Mouse (Mus musculus): Measurements from ENCODE around the gene Gpr153. TPM values are rescaled to one million over a fixed set of nuclear protein-coding genes. Genes with fewer than 3 reads are reported as not detected.

Gene Gpr153
- total RNA-seq, 2 experiments from 2014 or later, result 19.9 to 20.6 TPM

- intact Hi-C loops (cut with DNase I), result no loop called here
- DNase-seq, result no peak
Measured at GRCm38 (mm10) chr4:152263512-152264176, 10.4 kb upstream of the Gpr153 start.

GRCm38 (mm10) chr4:152264177-152264530 lies 9.9 kb upstream of the Gpr153 start:
- no peak for DNase-seq
- intact Hi-C loops (cut with DNase I), result no loop called here

- no peak for DNase-seq
Measured at GRCm38 (mm10) chr4:152264867-152265568, 9.0 kb upstream of the Gpr153 start.

GRCm38 (mm10) chr4:152265791-152266190 lies 8.2 kb upstream of the Gpr153 start:
- intact Hi-C loops (cut with DNase I), result no loop called here

More at GRCm38 (mm10) chr4:152264867-152265568, 9.0 kb upstream of the Gpr153 start:
- intact Hi-C loops (cut with DNase I), result no loop called here

GRCm38 (mm10) chr4:152266236-152266895 lies 7.7 kb upstream of the Gpr153 start:
- DNase-seq, result peak; percentile 48 to 66
- intact Hi-C loops (cut with DNase I), result no loop called here

More at GRCm38 (mm10) chr4:152265791-152266190, 8.2 kb upstream of the Gpr153 start:
- no peak for DNase-seq

GRCm38 (mm10) chr4:152267748-152268369 lies 6.2 kb upstream of the Gpr153 start:
- peak; percentile 62 to 72 for DNase-seq
- intact Hi-C loops (cut with DNase I), result no loop called here

GRCm38 (mm10) chr4:152269967-152270366 lies 4.1 kb upstream of the Gpr153 start:
- no peak for DNase-seq
- intact Hi-C loops (cut with DNase I), result no loop called here

GRCm38 (mm10) chr4:152270599-152270998 lies 3.4 kb upstream of the Gpr153 start:
- intact Hi-C loops (cut with DNase I), result no loop called here
- DNase-seq, result no peak

- DNase-seq, result no peak
- intact Hi-C loops (cut with DNase I), result no loop called here
Measured at GRCm38 (mm10) chr4:152271334-152271733, 2.7 kb upstream of the Gpr153 start.

- peak in 1 of 2 experiments; percentile 34 for DNase-seq
- intact Hi-C loops (cut with DNase I), result no loop called here
Measured at GRCm38 (mm10) chr4:152272006-152272405, 2.0 kb upstream of the Gpr153 start.

GRCm38 (mm10) chr4:152272449-152273049 lies 1.5 kb upstream of the Gpr153 start:
- intact Hi-C loops (cut with DNase I), result no loop called here
- DNase-seq, result peak; percentile 74 to 80

- DNase-seq, result no peak
- intact Hi-C loops (cut with DNase I), result no loop called here
Measured at GRCm38 (mm10) chr4:152273191-152273590, 841 bp upstream of the Gpr153 start.

GRCm38 (mm10) chr4:152274681-152275131 lies 674 bp downstream of the Gpr153 start:
- peak; percentile 48 to 61 for DNase-seq
- intact Hi-C loops (cut with DNase I), result no loop called here

- intact Hi-C loops (cut with DNase I), result no loop called here
- peak in 1 of 2 experiments; percentile 62 for DNase-seq
Measured at GRCm38 (mm10) chr4:152276389-152277347, 2.6 kb downstream of the Gpr153 start.

- intact Hi-C loops (cut with DNase I), result no loop called here
- no peak for DNase-seq
Measured at GRCm38 (mm10) chr4:152277916-152278315, 3.9 kb downstream of the Gpr153 start.

- intact Hi-C loops (cut with DNase I), result no loop called here
- DNase-seq, result no peak
Measured at GRCm38 (mm10) chr4:152278986-152279385, 5.0 kb downstream of the Gpr153 start.

GRCm38 (mm10) chr4:152281601-152282000 lies 7.6 kb downstream of the Gpr153 start:
- no peak for DNase-seq
- intact Hi-C loops (cut with DNase I), result loop anchor here (10.0 kb wide), 1 partner anchor 297 kb away; the partner anchor contains the start of gene Thap3

GRCm38 (mm10) chr4:152282721-152283120 lies 8.7 kb downstream of the Gpr153 start:
- DNase-seq, result no peak
- intact Hi-C loops (cut with DNase I), result loop anchor here (10.0 kb wide), 1 partner anchor 298 kb away; the partner anchor contains the start of gene Thap3
